Mouse (Mus musculus) monocyte, adult 2 months (primary cell): Measurements from ENCODE around the gene Zscan20.

Experiments
- DNase-seq, 2 experiments: peaks; one replicate each; pipeline ENCODE4 v3.0.0; 2022; ENCODE audit warnings: low spot score in 2 of 2, low read depth in 1 of 2

Gene Zscan20

GRCm38 (mm10) chr4:128609925-128610402 is at the start of gene Zscan20:
Gene Zscan20, minus strand, starts transcription at chr4:128610098.
- peak; percentile 87 for DNase-seq

GRCm38 (mm10) chr4:128655446-128655845 is 45.5 kb upstream of the Zscan20 start:
- DNase-seq: no peak

- peak; percentile 41 to 82 for DNase-seq
These were observed 44.8 kb upstream of the Zscan20 start, which contains the start of gene Phc2 for GRCm38 (mm10) chr4:128654505-128655381. Gene Phc2, plus strand, starts transcription at chr4:128654702.

GRCm38 (mm10) chr4:128652584-128653298 is 42.8 kb upstream of the Zscan20 start:
- no peak for DNase-seq

- DNase-seq: no peak
These were observed 41.6 kb upstream of the Zscan20 start for GRCm38 (mm10) chr4:128651530-128651929.

GRCm38 (mm10) chr4:128648567-128649255 is 38.8 kb upstream of the Zscan20 start:
- DNase-seq: no peak

GRCm38 (mm10) chr4:128646762-128647161 is 36.9 kb upstream of the Zscan20 start:
- no peak for DNase-seq

- DNase-seq: no peak
These were observed 36.0 kb upstream of the Zscan20 start for GRCm38 (mm10) chr4:128645896-128646295.

GRCm38 (mm10) chr4:128641766-128642717 is 32.1 kb upstream of the Zscan20 start:
- no peak for DNase-seq

- DNase-seq: no peak
These were observed 28.5 kb upstream of the Zscan20 start for GRCm38 (mm10) chr4:128638265-128638923.

GRCm38 (mm10) chr4:128637250-128637649 is 27.4 kb upstream of the Zscan20 start:
- DNase-seq: no peak

- DNase-seq: no peak
These were observed 26.1 kb upstream of the Zscan20 start for GRCm38 (mm10) chr4:128635894-128636585.

GRCm38 (mm10) chr4:128635451-128635850 is 25.6 kb upstream of the Zscan20 start:
- DNase-seq: no peak

GRCm38 (mm10) chr4:128621109-128621508 is 11.2 kb upstream of the Zscan20 start:
- DNase-seq: no peak

GRCm38 (mm10) chr4:128620572-128620971 is 10.7 kb upstream of the Zscan20 start:
- no peak for DNase-seq

- DNase-seq: no peak
These were observed 9.1 kb upstream of the Zscan20 start for GRCm38 (mm10) chr4:128618963-128619362.

- DNase-seq: no peak
These were observed 8.5 kb upstream of the Zscan20 start, which contains the start of gene Tlr12 for GRCm38 (mm10) chr4:128618246-128618911. Gene Tlr12, minus strand, starts transcription at chr4:128618619.

GRCm38 (mm10) chr4:128617363-128618120 is 7.6 kb upstream of the Zscan20 start:
- DNase-seq: no peak
